Mouse (Mus musculus) forebrain, embryonic 12.5 days (tissue): ENCODE measurements at regions not wholly inside any gene's neighbourhood (a gene's known extent, or its start where the extent isn't known, plus 50 kb on each side); places are given as distances from the start of the nearest gene placed in this dataset.
"Not testable (repeated sequence)": the region's sequence is repeated elsewhere in the genome, so short reads cannot be mapped to it uniquely, and the experiment has no call there.

Source experiments
- ATAC-seq: fragments of 200-750 bp; cut with Nextera tagmentation; 2 replicates; pipeline ENCODE4 v1.8.0; 2017; ENCODE audit warnings: moderate TSS enrichment; ENCODE audit not compliant: low FRiP score
- H3K27ac ChIP-seq: fragments of 300-500 bp; sonication (generic); 2 replicates; pipeline ENCODE4 v1.5.1; 2016; ENCODE audit warnings: mild to moderate bottlenecking
- H3K27me3 ChIP-seq: fragments of 300-500 bp; sonication (generic); 2 replicates; pipeline ENCODE4 v1.6.1; 2016; ENCODE audit warnings: mild to moderate bottlenecking
- H3K36me3 ChIP-seq: fragments of 300-500 bp; sonication (generic); replicated peaks from 2 replicates; pipeline ENCODE4 v1.6.1; 2016; ENCODE audit warnings: mild to moderate bottlenecking
- H3K4me1 ChIP-seq: fragments of 300-500 bp; sonication (generic); 2 replicates; pipeline ENCODE4 v1.6.1; 2016
- H3K4me2 ChIP-seq: fragments of 300-500 bp; sonication (generic); 2 replicates; pipeline ENCODE4 v1.6.1; 2016; ENCODE audit warnings: mild to moderate bottlenecking, moderate library complexity
- H3K4me3 ChIP-seq: fragments of 300-500 bp; sonication (generic); replicated peaks from 2 replicates; pipeline ENCODE4 v1.5.1; 2016; ENCODE audit warnings: mild to moderate bottlenecking
- H3K9ac ChIP-seq: fragments of 300-500 bp; sonication (generic); 2 replicates; pipeline ENCODE4 v1.6.1; 2016; ENCODE audit warnings: mild to moderate bottlenecking
- H3K9me3 ChIP-seq: fragments of 300-500 bp; sonication (generic); 2 replicates; pipeline ENCODE4 v1.6.1; 2016
- WGBS: fragments of 180-500 bp; shearing (Covaris S2); methylation state at CpG from one replicate; pipeline ENCODE4 v1.1.7; 2016; 5-methylcytosine and 5-hydroxymethylcytosine counted together

GRCm38 (mm10) chr10:15321480-15321879 lies 603.5 kb upstream of the Gje1 start:
- Histone ChIP-seq H3K27ac (no peak overlapping the region), H3K4me3 (no peak overlapping the region), H3K4me2 (no peak overlapping the region), H3K9ac (no peak overlapping the region), H3K27me3 (no peaks in the 10 kb centered on the region), H3K9me3 (no peaks in the 10 kb centered on the region), H3K4me1 (no peaks in the 10 kb centered on the region), H3K36me3 (no peaks in the 10 kb centered on the region)
- ATAC-seq, result no peak

DNA sequence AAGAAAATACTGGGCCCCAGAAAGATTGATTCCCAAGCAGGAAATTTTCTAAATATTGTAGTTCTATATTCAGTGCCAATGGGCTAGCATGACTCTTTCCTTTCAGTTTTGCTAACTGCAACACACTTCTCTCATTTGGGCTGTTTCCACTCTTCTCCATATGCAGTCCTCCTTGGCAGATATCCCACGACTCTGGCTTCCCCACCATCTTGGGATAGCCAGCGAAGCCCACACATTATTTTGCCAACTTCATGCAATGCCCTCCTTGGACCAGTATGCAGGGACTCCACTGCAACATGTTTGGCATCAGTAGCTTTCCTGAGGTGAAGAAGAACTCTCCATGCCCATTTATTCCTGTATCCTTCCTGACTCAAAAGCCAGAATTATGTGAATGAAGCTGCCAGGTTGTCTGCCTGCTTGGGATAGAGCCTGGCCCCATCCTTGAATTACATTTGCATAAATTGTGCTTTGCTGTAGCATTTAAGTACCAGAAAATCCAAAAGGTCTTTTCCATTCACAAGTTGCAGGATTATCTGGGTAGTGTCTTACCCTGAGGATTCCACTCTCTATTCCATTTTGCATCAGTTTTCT lies 599.1 kb upstream of the Gje1 start:
- no peaks in the 10 kb centered on the region for H3K27me3 ChIP-seq
- H3K36me3 ChIP-seq, result no peaks in the 10 kb centered on the region
- H3K27ac ChIP-seq, result no peak overlapping the region
- H3K4me1 ChIP-seq, result no peaks in the 10 kb centered on the region
- H3K9me3 ChIP-seq, result no peaks in the 10 kb centered on the region
- no peak overlapping the region for H3K4me3 ChIP-seq
- no peak overlapping the region for H3K9ac ChIP-seq
- WGBS, result 90% methylated on average over 2 of the region's 2 CpGs
- H3K4me2 ChIP-seq, result no peak overlapping the region
- ATAC-seq, result no peak

- Histone ChIP-seq H3K36me3 (no peaks in the 10 kb centered on the region), H3K4me3 (no peak overlapping the region), H3K4me2 (no peak overlapping the region), H3K4me1 (no peaks in the 10 kb centered on the region), H3K27me3 (no peaks in the 10 kb centered on the region), H3K9ac (no peak overlapping the region), H3K27ac (no peak overlapping the region), H3K9me3 (no peaks in the 10 kb centered on the region)
- ATAC-seq, result no peak
- 82% methylated on average over 2 of the region's 2 CpGs for WGBS
Measured at GRCm38 (mm10) chr10:15310650-15311049, 592.6 kb upstream of the Gje1 start.

- H3K9ac ChIP-seq, result no peak overlapping the region
- ATAC-seq, result no peak
- no peaks in the 10 kb centered on the region for H3K4me1 ChIP-seq
- H3K36me3 ChIP-seq, result no peaks in the 10 kb centered on the region
- no peak overlapping the region for H3K4me3 ChIP-seq
- no peaks in the 10 kb centered on the region for H3K27me3 ChIP-seq
- 86% methylated on average over 3 of the region's 3 CpGs for WGBS
- H3K4me2 ChIP-seq, result no peak overlapping the region
- H3K9me3 ChIP-seq, result no peaks in the 10 kb centered on the region
- no peak overlapping the region for H3K27ac ChIP-seq
Measured at GRCm38 (mm10) chr10:15305811-15306473, 587.9 kb upstream of the Gje1 start.

GRCm38 (mm10) chr10:15300199-15301085 lies 582.4 kb upstream of the Gje1 start:
- Histone ChIP-seq H3K9ac (no peak overlapping the region), H3K4me1 (no peaks in the 10 kb centered on the region; the same call in 1 of the 2 replicates), H3K27ac (no peak overlapping the region), H3K4me3 (no peak overlapping the region), H3K4me2 (no peak overlapping the region), H3K27me3 (no peaks in the 10 kb centered on the region), H3K36me3 (no peaks in the 10 kb centered on the region), H3K9me3 (no peaks in the 10 kb centered on the region)
- ATAC-seq, result peak; percentile 90
- 46% methylated on average over 8 of the region's 8 CpGs for WGBS

GRCm38 (mm10) chr10:15299331-15300198 lies 581.6 kb upstream of the Gje1 start:
- 27% methylated on average over 11 of the region's 11 CpGs for WGBS
- H3K27me3 ChIP-seq, result no peaks in the 10 kb centered on the region
- H3K4me3 ChIP-seq, result no peak overlapping the region

DNA sequence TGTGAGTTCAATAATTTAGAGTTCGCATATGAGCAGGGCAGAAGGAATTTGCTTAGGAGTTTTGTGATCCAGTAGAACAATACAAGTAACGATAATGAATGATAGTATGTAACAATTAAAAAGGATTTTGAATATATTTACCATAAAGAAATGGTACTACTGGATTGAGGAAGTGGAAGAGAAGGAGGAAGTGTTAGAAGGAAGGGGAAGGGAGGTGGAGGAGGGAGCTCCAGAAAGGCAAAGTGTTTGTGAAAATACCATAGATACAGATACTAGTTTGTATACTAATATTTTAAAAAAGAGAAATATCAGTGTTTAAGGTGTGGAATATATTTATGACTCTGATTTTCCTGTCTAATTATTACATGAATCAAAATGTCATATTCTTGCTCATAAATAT lies 579.2 kb upstream of the Gje1 start:
- ATAC-seq, result no peak
- H3K4me3 ChIP-seq, result no peak overlapping the region
- WGBS, result 91% methylated on average over 2 of the region's 2 CpGs
- no peak overlapping the region for H3K9ac ChIP-seq
- no peaks in the 10 kb centered on the region for H3K9me3 ChIP-seq
- H3K27ac ChIP-seq, result no peak overlapping the region
- no peak overlapping the region for H3K4me2 ChIP-seq
- H3K27me3 ChIP-seq, result no peaks in the 10 kb centered on the region
- H3K36me3 ChIP-seq, result no peaks in the 10 kb centered on the region
- no peaks in the 10 kb centered on the region; the same call in 1 of the 2 replicates for H3K4me1 ChIP-seq

More at GRCm38 (mm10) chr10:15299331-15300198, 581.6 kb upstream of the Gje1 start:
- Histone ChIP-seq H3K9me3 (no peaks in the 10 kb centered on the region), H3K9ac (no peak overlapping the region), H3K36me3 (no peaks in the 10 kb centered on the region), H3K4me2 (0 out of 2 replicates have a peak overlapping the region, but pooled peaks have one; percentile 13), H3K27ac (no peak overlapping the region), H3K4me1 (no peaks in the 10 kb centered on the region; the same call in 1 of the 2 replicates)
- ATAC-seq, result peak; percentile 66

DNA sequence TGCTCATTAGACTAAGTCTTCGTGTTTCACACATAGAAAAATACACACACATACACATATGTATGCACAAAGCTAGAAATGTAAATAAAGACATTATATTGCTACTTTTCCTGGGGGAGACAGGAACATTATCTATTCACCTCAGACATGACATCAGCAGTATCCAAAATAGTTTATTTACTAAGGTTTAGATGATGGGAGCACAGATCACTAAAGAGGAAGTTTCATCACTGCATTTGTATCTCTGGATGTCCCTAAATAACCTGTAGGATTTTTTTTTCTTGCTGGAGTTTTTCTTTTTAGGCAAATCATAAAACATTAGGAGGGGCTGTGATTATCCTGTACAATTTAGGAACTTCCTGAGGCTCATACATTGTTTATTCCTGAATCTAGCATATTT lies 576.1 kb upstream of the Gje1 start:
- H3K36me3 ChIP-seq, result no peaks in the 10 kb centered on the region
- H3K9ac ChIP-seq, result no peak overlapping the region
- no peaks in the 10 kb centered on the region for H3K4me1 ChIP-seq
- no peaks in the 10 kb centered on the region for H3K27me3 ChIP-seq
- no peak overlapping the region for H3K27ac ChIP-seq
- no peaks in the 10 kb centered on the region for H3K9me3 ChIP-seq
- 84% methylated on average over 1 of the region's 1 CpGs for WGBS
- no peak overlapping the region for H3K4me3 ChIP-seq
- no peak overlapping the region for H3K4me2 ChIP-seq
- no peak for ATAC-seq

DNA sequence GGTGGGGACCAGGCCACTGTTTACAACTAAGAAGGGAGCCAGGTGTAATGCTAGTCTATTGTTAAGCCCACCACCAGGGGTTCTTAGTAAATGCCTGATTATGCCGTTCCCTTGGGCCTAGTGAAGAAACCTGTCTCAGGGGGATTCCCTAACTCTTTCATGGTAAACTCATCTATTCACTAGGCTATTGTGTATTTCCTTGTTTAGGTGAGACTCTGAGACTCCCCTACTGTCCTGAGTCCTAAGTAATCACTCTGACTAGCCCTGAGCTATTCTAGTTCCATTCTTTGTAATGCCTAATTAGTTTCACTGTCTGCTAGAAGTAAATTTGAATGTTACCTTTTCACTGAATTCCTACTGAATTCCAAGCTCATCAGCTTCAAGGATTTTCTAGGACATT lies 545.3 kb upstream of the Gje1 start:
- H3K27me3 ChIP-seq, H3K36me3 ChIP-seq, ATAC-seq, H3K9me3 ChIP-seq, H3K9ac ChIP-seq, H3K4me1 ChIP-seq, H3K27ac ChIP-seq, H3K4me2 ChIP-seq, H3K4me3 ChIP-seq: not testable (repeated sequence)
- 50% methylated on average over 1 of the region's 1 CpGs for WGBS

DNA sequence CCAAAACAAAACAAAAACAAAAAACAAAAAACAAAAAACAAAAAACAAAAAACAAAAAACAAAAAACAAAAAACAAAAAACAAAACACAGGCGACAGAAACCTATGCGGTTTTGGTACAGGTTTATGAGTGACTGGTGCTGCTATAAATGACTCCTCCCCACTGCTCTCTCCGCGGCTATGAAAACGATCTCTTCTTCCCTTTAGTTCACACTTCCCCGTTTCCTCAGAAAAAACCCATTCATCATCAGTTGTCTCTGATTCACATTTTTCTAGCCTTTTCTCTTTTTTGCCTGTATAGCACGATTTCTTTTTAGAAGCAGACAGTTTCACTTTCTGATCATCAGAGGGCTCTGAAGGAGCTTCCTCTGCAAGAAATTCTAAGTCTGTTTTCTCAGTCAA lies 544.3 kb upstream of the Gje1 start:
- H3K36me3 ChIP-seq, H3K9me3 ChIP-seq, H3K4me3 ChIP-seq, H3K4me1 ChIP-seq, H3K27me3 ChIP-seq, H3K27ac ChIP-seq, H3K4me2 ChIP-seq, H3K9ac ChIP-seq, ATAC-seq: not testable (repeated sequence)
- WGBS, result 86% methylated on average over 7 of the region's 7 CpGs

- WGBS, result 44% methylated on average over 2 of the region's 2 CpGs
- ATAC-seq, result peak; percentile 60; the same call in 1 of the 2 replicates
Measured at GRCm38 (mm10) chr10:15249402-15250086, 531.5 kb upstream of the Gje1 start.

More at GRCm38 (mm10) chr10:15249402-15250086, 531.5 kb upstream of the Gje1 start:
- Histone ChIP-seq H3K27me3 (no peaks in the 10 kb centered on the region), H3K9me3 (no peaks in the 10 kb centered on the region), H3K4me2 (no peak overlapping the region), H3K4me3 (no peak overlapping the region), H3K36me3 (no peaks in the 10 kb centered on the region), H3K27ac (no peak overlapping the region), H3K4me1 (no peaks in the 10 kb centered on the region), H3K9ac (no peak overlapping the region)
